Mouse (Mus musculus) erythroblast, embryonic 14.5 days (primary cell): Measurements from ENCODE around the gene Perm1. TPM values are rescaled to one million over a fixed set of nuclear protein-coding genes. Genes with fewer than 3 reads are reported as not detected.

Source experiments
- H3K27me3 ChIP-seq: 2 replicates; pipeline ENCODE4 v1.6.1; 2012; ENCODE audit warnings: inconsistent platforms; ENCODE audit not compliant: control insufficient read depth
- H3K36me3 ChIP-seq: 2 replicates; pipeline ENCODE4 v1.6.1; 2012; ENCODE audit warnings: mild to moderate bottlenecking, inconsistent platforms; ENCODE audit not compliant: control insufficient read depth
- H3K4me1 ChIP-seq: 2 replicates; pipeline ENCODE4 v1.6.1; 2012; ENCODE audit warnings: inconsistent platforms; ENCODE audit not compliant: control insufficient read depth
- H3K4me3 ChIP-seq: replicated peaks from 2 replicates; pipeline ENCODE3; 2012; ENCODE audit warnings: moderate library complexity, mild to moderate bottlenecking, inconsistent platforms
- H3K9me3 ChIP-seq: 2 replicates; pipeline ENCODE4 v1.6.1; 2012; ENCODE audit warnings: low read length, inconsistent platforms, mixed read lengths; ENCODE audit not compliant: control insufficient read depth
- GATA1 ChIP-seq: IDR thresholded peaks from 2 replicates; pipeline ENCODE4 v1.6.1; 2012; ENCODE audit warnings: low read length, inconsistent platforms, mixed read lengths
- TAL1 ChIP-seq: IDR thresholded peaks from 3 replicates; pipeline ENCODE4 v1.6.1; 2012; ENCODE audit warnings: low read length, inconsistent platforms, mixed read lengths
- polyA plus RNA-seq: library from polyadenylated mRNA; stranded (reverse); fragments of >175 nt; gene quantifications from 2 replicates; pipeline ENCODE4 v1.2.3, GENCODE M21; 2012

Perm1 gene
- polyA plus RNA-seq, 1 experiment = not detected

- Histone ChIP-seq H3K27me3 (no peaks in the 10 kb centered on the region), H3K9me3 (no peaks in the 10 kb centered on the region), H3K36me3 (peaks cover 70% of the 10 kb centered on the region), H3K4me1 (peaks cover 59% of the 10 kb centered on the region), H3K4me3 (peak within 1 kb of the TSS; percentile 82)
- TF ChIP-seq GATA1 (no peak), TAL1 (no peak)
These were observed 19.1 kb downstream of the Perm1 start, which contains the start of gene Plekhn1 for GRCm38 (mm10) chr4:156234701-156235213. Gene Plekhn1, minus strand, starts transcription at chr4:156234857.

GRCm38 (mm10) chr4:156235360-156235770, 19.7 kb downstream of the Perm1 start:
- Histone ChIP-seq H3K27me3 (no peaks in the 10 kb centered on the region), H3K9me3 (no peaks in the 10 kb centered on the region), H3K4me3 (peak overlapping the region; percentile 82), H3K4me1 (peaks cover 62% of the 10 kb centered on the region), H3K36me3 (peaks cover 70% of the 10 kb centered on the region)
- TF ChIP-seq GATA1 (no peak), TAL1 (no peak)

- peaks cover 70% of the 10 kb centered on the region for H3K36me3 ChIP-seq
- TF ChIP-seq TAL1 (no peak), GATA1 (no peak)
- no peaks in the 10 kb centered on the region for H3K9me3 ChIP-seq
- peak within 1 kb of the TSS; percentile 82 for H3K4me3 ChIP-seq
- H3K27me3 ChIP-seq = no peaks in the 10 kb centered on the region
- H3K4me1 ChIP-seq = peaks cover 63% of the 10 kb centered on the region
These were observed 20.3 kb downstream of the Perm1 start, which contains the start of gene Noc2l for GRCm38 (mm10) chr4:156235808-156236533. Gene Noc2l, plus strand, starts transcription at chr4:156236010.

- Histone ChIP-seq H3K9me3 (no peaks in the 10 kb centered on the region), H3K4me1 (peaks cover 70% of the 10 kb centered on the region), H3K36me3 (peaks cover 70% of the 10 kb centered on the region), H3K4me3 (peak overlapping the region; percentile 82), H3K27me3 (no peaks in the 10 kb centered on the region)
- TF ChIP-seq GATA1 (no peak), TAL1 (no peak)
These were observed 21.2 kb downstream of the Perm1 start for GRCm38 (mm10) chr4:156236651-156237447.

- no peaks in the 10 kb centered on the region for H3K9me3 ChIP-seq
- H3K4me1 ChIP-seq = peaks cover 75% of the 10 kb centered on the region
- peaks cover 4% of the 10 kb centered on the region for H3K27me3 ChIP-seq
- H3K4me3 ChIP-seq = no peak overlapping the region
- no peak for TF ChIP-seq GATA1
- TF ChIP-seq TAL1 = no peak
- H3K36me3 ChIP-seq = peaks cover 85% of the 10 kb centered on the region
These were observed 33.9 kb downstream of the Perm1 start for GRCm38 (mm10) chr4:156249567-156249966.

GRCm38 (mm10) chr4:156251081-156251480, 35.4 kb downstream of the Perm1 start:
- Histone ChIP-seq H3K36me3 (peaks cover 70% of the 10 kb centered on the region), H3K27me3 (peaks cover 17% of the 10 kb centered on the region), H3K4me3 (peak overlapping the region; percentile 65), H3K4me1 (peaks cover 83% of the 10 kb centered on the region), H3K9me3 (no peaks in the 10 kb centered on the region)
- TF ChIP-seq GATA1 (no peak), TAL1 (no peak)

GRCm38 (mm10) chr4:156252140-156252539, 36.5 kb downstream of the Perm1 start:
- peaks cover 74% of the 10 kb centered on the region for H3K4me1 ChIP-seq
- TF ChIP-seq TAL1 (no peak), GATA1 (no peak)

GRCm38 (mm10) chr4:156252619-156253018, 37.0 kb downstream of the Perm1 start:
- TF ChIP-seq TAL1 = no peak
- TF ChIP-seq GATA1 = no peak
- Histone ChIP-seq H3K36me3 (peaks cover 55% of the 10 kb centered on the region), H3K4me3 (peak overlapping the region; percentile 65), H3K4me1 (peaks cover 72% of the 10 kb centered on the region), H3K9me3 (no peaks in the 10 kb centered on the region), H3K27me3 (peaks cover 17% of the 10 kb centered on the region)

More at GRCm38 (mm10) chr4:156252140-156252539, 36.5 kb downstream of the Perm1 start:
- Histone ChIP-seq H3K9me3 (no peaks in the 10 kb centered on the region), H3K36me3 (peaks cover 60% of the 10 kb centered on the region), H3K4me3 (peak overlapping the region; percentile 65), H3K27me3 (peaks cover 17% of the 10 kb centered on the region)

GRCm38 (mm10) chr4:156253043-156253442, 37.4 kb downstream of the Perm1 start:
- Histone ChIP-seq H3K4me1 (peaks cover 69% of the 10 kb centered on the region), H3K36me3 (peaks cover 51% of the 10 kb centered on the region), H3K27me3 (peaks cover 17% of the 10 kb centered on the region), H3K4me3 (peak overlapping the region; percentile 65), H3K9me3 (no peaks in the 10 kb centered on the region)
- TF ChIP-seq TAL1 = peak; percentile 64
- TF ChIP-seq GATA1 = peak; percentile 85
